Mouse (Mus musculus) midbrain, embryonic 15.5 days (tissue): ENCODE measurements around the gene Myo5c. TPM values are rescaled to one million over a fixed set of nuclear protein-coding genes. Genes with fewer than 3 reads are reported as not detected.
A peak's percentile ranks its signal among the peaks of the same experiment; 100 is the strongest.

Source experiments
- ATAC-seq: fragments of 200-750 bp; cut with Nextera tagmentation; replicated peaks from 2 replicates; pipeline ENCODE4 v1.8.0; 2017; ENCODE audit warnings: moderate TSS enrichment
- H3K27ac ChIP-seq: fragments of 300-500 bp; sonication (generic); 2 replicates; pipeline ENCODE4 v1.5.1; 2015; ENCODE audit warnings: mild to moderate bottlenecking, inconsistent platforms
- H3K27me3 ChIP-seq: fragments of 300-500 bp; sonication (generic); replicated peaks from 2 replicates; pipeline ENCODE4 v1.6.1; 2015; ENCODE audit warnings: inconsistent platforms
- H3K36me3 ChIP-seq: fragments of 300-500 bp; sonication (generic); replicated peaks from 2 replicates; pipeline ENCODE4 v1.6.1; 2015; ENCODE audit warnings: inconsistent platforms
- H3K4me1 ChIP-seq: fragments of 300-500 bp; sonication (generic); 2 replicates; pipeline ENCODE4 v1.6.1; 2015; ENCODE audit warnings: inconsistent platforms
- H3K4me2 ChIP-seq: fragments of 300-500 bp; sonication (generic); 2 replicates; pipeline ENCODE4 v1.6.1; 2015; ENCODE audit warnings: inconsistent platforms, mild to moderate bottlenecking, moderate library complexity
- H3K4me3 ChIP-seq: fragments of 300-500 bp; sonication (generic); 2 replicates; pipeline ENCODE4 v1.5.1; 2015; ENCODE audit warnings: mild to moderate bottlenecking, inconsistent platforms
- H3K9ac ChIP-seq: fragments of 300-500 bp; sonication (generic); 2 replicates; pipeline ENCODE4 v1.6.1; 2015; ENCODE audit warnings: mild to moderate bottlenecking, inconsistent platforms
- H3K9me3 ChIP-seq: fragments of 300-500 bp; sonication (generic); 2 replicates; pipeline ENCODE4 v1.6.1; 2016; ENCODE audit warnings: inconsistent platforms
- WGBS: fragments of 180-500 bp; shearing (Covaris S2); methylation state at CpG from one replicate; pipeline ENCODE4 v1.1.7; 2015; ENCODE audit warnings: mixed read lengths; 5-methylcytosine and 5-hydroxymethylcytosine counted together
- polyA plus RNA-seq: library from polyadenylated mRNA; unstranded; fragments of >200 nt; fragmentation: Nextera tagmentation; extraction: Ambion mirVana; gene quantifications from 2 replicates; pipeline ENCODE4 v1.2.1, GENCODE M21; 2015

Gene Myo5c
- 0.32 and 0.56 TPM in 2 replicates for polyA plus RNA-seq

DNA sequence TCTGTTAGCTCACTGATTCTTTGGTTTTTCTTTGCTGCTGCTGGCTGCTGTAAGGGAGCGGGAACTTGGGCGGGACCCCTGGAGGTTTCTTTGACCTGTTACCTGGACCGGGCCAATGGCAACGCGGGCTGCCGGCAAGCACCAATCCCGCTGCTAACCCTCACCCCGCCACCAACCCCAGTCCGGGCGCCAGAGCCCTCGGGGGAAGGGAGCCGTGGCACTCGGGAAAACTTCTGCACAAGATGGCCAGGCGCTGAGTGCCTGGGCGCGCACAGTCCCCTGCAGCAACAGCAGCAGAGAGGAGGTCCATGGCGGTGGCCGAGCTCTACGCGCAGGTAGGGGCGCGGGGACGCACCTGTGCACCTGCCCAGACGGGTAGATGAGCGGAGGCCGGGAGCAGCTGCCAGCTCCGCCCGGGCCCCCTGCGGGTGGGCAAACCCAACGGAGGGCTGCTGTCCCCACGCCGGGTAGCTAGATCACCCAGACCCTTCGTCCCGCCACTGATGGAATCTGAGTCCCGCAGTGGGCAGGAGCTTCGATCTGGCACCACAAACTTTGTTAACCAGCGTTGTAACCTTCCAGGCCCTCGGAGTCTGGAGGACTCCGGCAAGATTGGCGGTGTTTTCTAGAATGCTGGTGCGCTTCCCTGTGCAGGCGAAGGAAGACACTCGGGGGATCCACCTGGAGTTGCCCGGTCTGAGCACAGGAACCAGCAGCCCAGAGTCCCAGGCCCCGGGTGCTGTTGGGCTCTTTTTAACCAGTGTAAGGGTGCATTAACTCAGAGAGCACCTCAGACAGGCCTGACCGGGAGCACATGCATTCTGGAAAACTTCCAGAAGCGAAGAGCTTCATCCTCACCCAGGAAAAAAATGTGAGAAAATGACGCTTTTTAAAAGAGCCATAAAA is at the start of gene Myo5c:
TSS of gene Myo5c (plus strand) at position 180 of the 906 bp plus-strand sequence.
- Histone ChIP-seq H3K4me1 (peaks cover 8% of the 10 kb centered on the region; the same call in 1 of the 2 replicates), H3K36me3 (no peaks in the 10 kb centered on the region), H3K4me3 (peak within 1 kb of the TSS; percentile 28), H3K27me3 (peaks cover 26% of the 10 kb centered on the region; the same call in 1 of the 2 replicates), H3K4me2 (peak within 1 kb of the TSS; percentile 50), H3K9me3 (no peaks in the 10 kb centered on the region), H3K9ac (0 out of 2 replicates have a peak within 1 kb of the TSS, but pooled peaks have one; percentile 9), H3K27ac (no peak within 1 kb of the TSS)
- ATAC-seq, result no peak
- 4% methylated on average over 48 of the region's 48 CpGs for WGBS

GRCm38 (mm10) chr9:75187646-75188260 is 44.1 kb upstream of the Myo5c start:
- WGBS, result 80% methylated on average over 3 of the region's 3 CpGs
- ATAC-seq, result no peak
- no peaks in the 10 kb centered on the region for H3K9me3 ChIP-seq
- H3K4me1 ChIP-seq, result no peaks in the 10 kb centered on the region
- H3K27me3 ChIP-seq, result no peaks in the 10 kb centered on the region
- no peak overlapping the region for H3K4me2 ChIP-seq
- no peak overlapping the region for H3K4me3 ChIP-seq
- no peak overlapping the region for H3K9ac ChIP-seq
- peaks cover 34% of the 10 kb centered on the region; the same call in 1 of the 2 replicates for H3K36me3 ChIP-seq
- no peak overlapping the region for H3K27ac ChIP-seq

DNA sequence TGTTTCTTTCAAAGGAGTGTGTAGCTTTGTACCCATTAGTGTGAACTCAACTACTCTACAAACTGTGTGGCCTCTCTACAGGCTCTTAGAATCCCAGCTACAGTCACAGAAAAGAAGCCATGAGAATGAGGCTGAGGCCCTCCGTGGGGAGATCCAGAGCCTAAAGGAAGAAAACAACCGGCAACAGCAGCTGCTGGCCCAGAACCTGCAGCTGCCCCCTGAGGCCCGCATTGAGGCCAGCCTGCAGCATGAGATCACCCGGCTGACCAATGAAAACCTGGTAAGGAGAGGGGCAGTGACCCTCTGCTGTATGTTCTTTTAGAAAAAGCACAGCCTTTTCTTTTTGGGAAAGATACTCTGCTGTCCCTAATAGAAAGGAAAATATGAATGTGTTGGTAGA is 38.0 kb upstream of the Myo5c start:
- Histone ChIP-seq H3K9me3 (no peaks in the 10 kb centered on the region), H3K27me3 (no peaks in the 10 kb centered on the region)

DNA sequence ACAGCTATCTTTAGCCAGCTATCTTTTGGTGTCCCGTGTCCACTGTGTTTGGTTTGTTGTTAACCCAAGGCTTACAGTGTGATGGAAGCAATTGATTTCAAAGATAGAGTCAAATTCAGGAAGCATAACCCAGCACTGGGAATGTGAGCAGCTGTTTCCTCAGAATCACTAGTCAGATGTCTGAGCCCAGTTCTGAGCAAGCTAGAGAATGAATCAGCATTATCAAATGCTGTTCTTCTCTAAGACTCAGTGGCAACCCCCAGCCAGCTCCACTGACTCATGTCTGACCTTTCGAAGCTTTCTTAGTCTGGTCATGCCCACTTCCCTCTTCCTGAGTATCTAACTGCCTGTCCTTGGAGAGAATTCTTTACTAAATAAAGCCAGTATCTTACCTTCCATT is 35.5 kb upstream of the Myo5c start:
- H3K27ac ChIP-seq, result no peak overlapping the region
- H3K4me2 ChIP-seq, result no peak overlapping the region
- no peak overlapping the region for H3K4me3 ChIP-seq
- H3K4me1 ChIP-seq, result no peaks in the 10 kb centered on the region
- H3K9ac ChIP-seq, result no peak overlapping the region
- WGBS, result 71% methylated on average over 2 of the region's 2 CpGs
- H3K36me3 ChIP-seq, result peaks cover 34% of the 10 kb centered on the region
- no peaks in the 10 kb centered on the region for H3K27me3 ChIP-seq
- ATAC-seq, result no peak
- no peaks in the 10 kb centered on the region for H3K9me3 ChIP-seq

More for the DNA sequence above, 38.0 kb upstream of the Myo5c start:
- no peak overlapping the region for H3K9ac ChIP-seq
- H3K4me3 ChIP-seq, result no peak overlapping the region
- no peak overlapping the region for H3K4me2 ChIP-seq
- H3K27ac ChIP-seq, result no peak overlapping the region
- H3K36me3 ChIP-seq, result peaks cover 21% of the 10 kb centered on the region
- no peaks in the 10 kb centered on the region for H3K4me1 ChIP-seq
- no peak for ATAC-seq
- 36% methylated on average over 4 of the region's 4 CpGs for WGBS

DNA sequence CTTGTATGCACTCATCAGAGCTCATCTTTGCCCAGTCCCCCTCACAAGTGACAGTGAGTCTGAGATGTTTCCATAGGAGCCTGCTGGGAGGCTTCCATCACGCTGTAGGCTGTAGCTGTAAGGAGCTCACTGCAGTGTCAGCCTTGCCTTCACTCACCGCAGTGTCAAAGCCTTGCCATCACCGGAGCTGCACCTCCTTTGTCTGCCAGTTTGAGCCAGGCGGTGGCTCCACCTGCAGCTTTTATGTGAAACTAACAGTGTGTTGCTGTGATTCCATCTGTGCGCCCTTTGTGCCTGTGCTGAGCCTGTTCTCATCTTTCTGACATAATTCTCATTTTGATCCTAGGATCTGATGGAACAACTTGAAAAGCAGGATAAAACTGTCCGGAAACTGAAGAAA is 34.5 kb upstream of the Myo5c start:
- no peak overlapping the region for H3K27ac ChIP-seq

GRCm38 (mm10) chr9:75201506-75201905 is 30.3 kb upstream of the Myo5c start:
- Histone ChIP-seq H3K27me3 (no peaks in the 10 kb centered on the region), H3K9ac (no peak overlapping the region), H3K4me1 (no peaks in the 10 kb centered on the region), H3K27ac (no peak overlapping the region), H3K9me3 (no peaks in the 10 kb centered on the region), H3K36me3 (peaks cover 44% of the 10 kb centered on the region), H3K4me3 (no peak overlapping the region), H3K4me2 (no peak overlapping the region)
- no peak for ATAC-seq
- WGBS, result 93% methylated on average over 1 of the region's 1 CpGs

More for the DNA sequence above, 34.5 kb upstream of the Myo5c start:
- no peaks in the 10 kb centered on the region for H3K27me3 ChIP-seq
- peaks cover 42% of the 10 kb centered on the region for H3K36me3 ChIP-seq
- no peaks in the 10 kb centered on the region for H3K4me1 ChIP-seq
- H3K9me3 ChIP-seq, result no peaks in the 10 kb centered on the region
- H3K4me3 ChIP-seq, result no peak overlapping the region
- no peak overlapping the region for H3K4me2 ChIP-seq
- peak; percentile 76 for ATAC-seq
- 36% methylated on average over 6 of the region's 6 CpGs for WGBS
- no peak overlapping the region for H3K9ac ChIP-seq

- Histone ChIP-seq H3K27me3 (no peaks in the 10 kb centered on the region), H3K9ac (no peak overlapping the region), H3K4me1 (no peaks in the 10 kb centered on the region), H3K36me3 (peaks cover 44% of the 10 kb centered on the region), H3K4me3 (no peak overlapping the region), H3K4me2 (no peak overlapping the region), H3K9me3 (no peaks in the 10 kb centered on the region), H3K27ac (no peak overlapping the region)
- ATAC-seq, result no peak
- WGBS, result 90% methylated on average over 2 of the region's 2 CpGs
Observed at GRCm38 (mm10) chr9:75202036-75202435, 29.8 kb upstream of the Myo5c start.

DNA sequence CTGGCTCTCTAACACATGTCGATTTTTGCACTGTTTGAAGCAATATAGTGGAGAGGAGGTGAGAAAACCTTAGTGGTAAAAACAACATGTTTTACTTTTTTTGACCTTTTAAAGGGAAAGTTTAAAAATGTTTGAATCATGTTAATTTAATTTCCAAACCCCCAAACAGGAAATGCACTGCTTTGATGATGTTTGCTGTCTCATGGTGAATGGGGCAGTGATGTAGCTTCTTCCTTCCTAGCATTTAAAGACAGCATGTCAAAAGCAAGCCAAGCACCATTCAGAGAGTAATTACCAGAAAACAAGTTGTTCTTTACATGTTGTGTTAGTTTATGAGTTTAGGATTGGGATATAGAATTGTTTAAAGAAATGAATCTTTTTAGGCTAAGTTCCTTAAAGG is 22.6 kb upstream of the Myo5c start:
- ATAC-seq, result no peak
- 100% methylated on average over 1 of the region's 1 CpGs for WGBS
- Histone ChIP-seq H3K27me3 (no peaks in the 10 kb centered on the region), H3K27ac (no peak overlapping the region), H3K9ac (no peak overlapping the region), H3K4me1 (no peaks in the 10 kb centered on the region), H3K4me3 (no peak overlapping the region), H3K36me3 (peaks cover 43% of the 10 kb centered on the region), H3K9me3 (no peaks in the 10 kb centered on the region), H3K4me2 (no peak overlapping the region)

- Histone ChIP-seq H3K9ac (no peak overlapping the region), H3K4me2 (no peak overlapping the region), H3K36me3 (peaks cover 42% of the 10 kb centered on the region), H3K9me3 (no peaks in the 10 kb centered on the region), H3K4me3 (no peak overlapping the region), H3K4me1 (no peaks in the 10 kb centered on the region), H3K27me3 (no peaks in the 10 kb centered on the region), H3K27ac (no peak overlapping the region)
- no peak for ATAC-seq
- WGBS, result 60% methylated on average over 2 of the region's 2 CpGs
Observed at GRCm38 (mm10) chr9:75210269-75210668, 21.6 kb upstream of the Myo5c start.

- no peak overlapping the region for H3K4me3 ChIP-seq
- H3K27ac ChIP-seq, result no peak overlapping the region
- H3K27me3 ChIP-seq, result no peaks in the 10 kb centered on the region
- no peak overlapping the region for H3K9ac ChIP-seq
- H3K36me3 ChIP-seq, result peaks cover 54% of the 10 kb centered on the region
- no peak for ATAC-seq
- H3K4me1 ChIP-seq, result no peaks in the 10 kb centered on the region
- no peak overlapping the region for H3K4me2 ChIP-seq
- H3K9me3 ChIP-seq, result no peaks in the 10 kb centered on the region
- WGBS, result 82% methylated on average over 11 of the region's 11 CpGs
Observed at GRCm38 (mm10) chr9:75214743-75215413, 16.9 kb upstream of the Myo5c start.

DNA sequence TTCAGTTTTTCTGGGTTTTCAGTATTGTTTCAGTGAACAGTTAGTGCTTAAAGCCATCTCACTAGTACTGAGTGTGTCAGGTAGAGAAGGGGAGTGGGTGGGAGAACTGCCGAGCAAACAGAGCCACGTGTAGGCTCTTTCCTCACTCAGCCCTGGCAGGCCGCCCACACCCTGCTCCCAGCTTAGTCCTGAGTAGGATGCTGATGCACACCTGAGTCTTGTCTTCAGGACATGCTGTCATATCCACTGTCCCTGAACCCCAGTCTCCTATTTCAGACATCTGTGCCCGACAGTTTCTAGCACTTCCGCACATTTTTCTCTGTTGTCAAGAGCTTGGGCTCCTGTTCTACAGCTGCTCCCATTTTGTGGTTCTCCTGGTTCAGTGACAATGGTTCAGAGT is 11.9 kb upstream of the Myo5c start:
- Histone ChIP-seq H3K4me1 (no peaks in the 10 kb centered on the region), H3K9ac (no peak overlapping the region), H3K27me3 (no peaks in the 10 kb centered on the region), H3K27ac (no peak overlapping the region), H3K9me3 (no peaks in the 10 kb centered on the region), H3K4me2 (no peak overlapping the region), H3K4me3 (no peak overlapping the region), H3K36me3 (peaks cover 22% of the 10 kb centered on the region)
- ATAC-seq, result no peak
- 80% methylated on average over 5 of the region's 5 CpGs for WGBS
